Mouse (Mus musculus): ENCODE data around the gene Btbd35f11.
"Not testable (repeated sequence)": the region's sequence is repeated elsewhere in the genome, so short reads cannot be mapped to it uniquely, and the experiment has no call there.

The Btbd35f11 gene

DNA sequence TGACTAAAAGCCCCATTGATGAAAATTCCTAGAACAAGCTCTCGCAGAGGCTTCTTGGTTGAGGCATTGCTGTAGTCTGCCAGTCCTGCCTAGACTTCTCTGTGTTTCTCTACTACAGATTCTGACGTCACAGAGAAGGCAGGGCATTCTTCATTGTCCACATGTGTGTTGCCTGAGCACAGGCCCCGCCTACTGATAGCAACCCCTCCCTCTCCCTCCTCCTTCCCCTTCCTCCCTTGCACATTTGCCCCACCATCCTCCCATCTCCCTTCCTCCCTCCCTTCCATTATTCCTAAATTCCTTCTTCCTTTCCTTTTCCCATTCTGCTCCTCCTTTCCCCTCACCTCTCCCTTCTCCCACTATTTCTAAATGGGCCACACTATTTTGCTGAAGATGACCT is at the start of gene Btbd35f11:
TSS of gene Btbd35f11 (minus strand) at position 101 of the 400 bp plus-strand sequence.
- not testable (repeated sequence) for DNase-seq (ENCODE audit: low spot score)

DNA sequence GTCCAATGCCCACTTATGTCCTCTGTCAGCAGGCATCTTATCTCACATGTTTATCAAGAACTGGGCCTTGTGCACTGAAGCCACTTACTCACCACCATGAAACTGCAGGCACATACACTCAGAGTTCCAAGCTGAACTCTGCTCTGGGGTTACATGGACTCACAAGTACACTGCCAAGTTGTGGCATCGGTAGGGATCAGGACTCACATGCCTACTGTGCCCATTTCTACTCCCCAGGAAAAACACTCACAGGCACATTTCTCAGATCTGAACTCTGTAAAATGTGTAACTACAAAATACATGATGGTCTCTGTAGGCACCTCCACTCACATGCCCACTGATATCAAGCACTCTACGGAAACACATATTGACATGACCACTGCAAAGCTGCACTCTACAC is 33.5 kb downstream of the Btbd35f11 start:
- DNase-seq (ENCODE audit: low spot score) = not testable (repeated sequence)
